Mouse (Mus musculus): ENCODE measurements around the gene Gcnt4. TPM values are rescaled to one million over a fixed set of nuclear protein-coding genes. Genes with fewer than 3 reads are reported as not detected.

Gene Gcnt4
- total RNA-seq, 4 experiments from 2014 or later = 3.8 to 4.3 (median 4.0) TPM

DNA sequence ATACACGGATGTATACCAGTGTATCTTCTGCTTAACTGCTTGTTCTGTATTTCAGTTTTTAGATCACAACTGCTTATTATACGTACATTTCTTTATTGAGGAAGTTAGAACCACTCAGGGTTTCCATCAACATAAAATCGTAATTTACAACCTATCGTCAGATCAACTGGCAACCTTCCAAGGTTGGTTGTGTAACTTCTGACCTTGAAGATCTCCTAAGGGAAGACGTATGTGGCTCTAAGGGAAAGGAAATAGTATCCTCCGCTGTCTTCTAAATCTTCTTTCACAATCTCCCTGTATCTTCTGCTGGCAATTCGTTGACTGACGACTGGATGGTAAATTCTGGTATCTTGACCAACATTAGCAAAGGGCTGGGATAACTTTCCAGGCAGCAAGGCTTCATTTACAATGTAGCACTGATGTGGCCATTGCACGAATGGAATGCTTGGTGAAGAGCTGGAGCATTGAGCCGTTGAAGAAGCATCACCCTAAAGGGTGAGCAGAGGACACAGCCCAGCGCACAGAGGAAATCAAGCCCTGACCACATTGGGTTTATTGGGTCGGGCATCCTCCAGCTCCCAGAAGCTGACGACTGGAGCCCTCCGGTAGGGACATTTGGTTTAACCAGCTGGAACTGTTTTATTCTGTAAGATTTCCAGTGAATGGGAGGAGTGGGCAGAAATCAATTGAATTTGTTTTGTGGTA lies 66.2 kb downstream of the Gcnt4 start:
- no peak for DNase-seq (ENCODE audit: low spot score in 2 of 2)

GRCm38 (mm10) chr13:96993291-96993989 lies 69.0 kb downstream of the Gcnt4 start:
- no peak for DNase-seq (ENCODE audit: low spot score in 2 of 2)

- no peak for DNase-seq (ENCODE audit: low spot score in 2 of 2)
These were observed 70.8 kb downstream of the Gcnt4 start for GRCm38 (mm10) chr13:96995243-96995642.

DNA sequence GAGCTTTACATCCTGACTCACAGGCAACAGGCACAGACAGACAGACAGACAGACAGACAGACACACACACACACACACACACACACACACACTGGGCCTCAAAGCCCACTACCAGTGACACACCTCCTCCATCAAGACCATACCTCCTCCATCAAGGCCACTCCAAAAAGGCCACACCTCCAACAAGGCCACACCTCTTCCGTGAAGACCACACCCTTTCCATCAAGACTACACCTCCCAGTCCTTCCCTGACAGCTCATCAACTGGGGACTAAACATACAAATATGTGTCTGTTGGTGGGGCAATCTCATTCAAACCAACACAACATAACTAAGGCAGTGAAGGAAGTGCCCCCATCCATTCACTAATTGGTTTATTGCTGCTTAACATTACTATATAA lies 72.6 kb downstream of the Gcnt4 start:
- DNase-seq (ENCODE audit: low spot score in 2 of 2) = no peak

Other genes starting within 250 kb of the Gcnt4 start
- gene Ankrd31, start 176.4 kb upstream of the Gcnt4 start, total RNA-seq (2022) = 1 to 10 TPM in 1 of 4 experiments, under 1 TPM in 3; 0.37 to 1.0 (median 0.42) TPM
- not detected for gene 1700029F12Rik, start 109.7 kb downstream of the Gcnt4 start, total RNA-seq (2022)
- 10 to 100 TPM; 38.5 to 43.1 (median 40.1) TPM for gene Fam169a, start 142.6 kb downstream of the Gcnt4 start, total RNA-seq (2022)
- under 1 TPM in 2 of 4 experiments, not detected in 2; 0.43 to 0.87 TPM for gene Gm6169, start 174.5 kb downstream of the Gcnt4 start, total RNA-seq (2022)
- gene Gfm2, start 213.2 kb downstream of the Gcnt4 start, total RNA-seq (2022) = 10 to 100 TPM; 24.0 to 36.5 (median 30.5) TPM
- 10 to 100 TPM; 33.2 to 55.1 (median 44.1) TPM for gene Nsa2, start 213.2 kb downstream of the Gcnt4 start, total RNA-seq (2022)